Mouse (Mus musculus) right cerebral cortex, adult 2 months (tissue): Measurements from ENCODE around the gene Axdnd1.
"Not testable (repeated sequence)": the region's sequence is repeated elsewhere in the genome, so short reads cannot be mapped to it uniquely, and the experiment has no call there.

Experiments used
- DNase-seq, 2 experiments: peaks; one replicate each; pipeline ENCODE4 v3.0.0; 2021 to 2022; ENCODE audit warnings: low spot score in 2 of 2

The Axdnd1 gene

GRCm38 (mm10) chr1:156340847-156341246, 80.1 kb downstream of the Axdnd1 start:
- no peak for DNase-seq

- no peak for DNase-seq
Measured at GRCm38 (mm10) chr1:156323126-156323525, 97.8 kb downstream of the Axdnd1 start.

GRCm38 (mm10) chr1:156310630-156311029, 110.3 kb downstream of the Axdnd1 start, which contains the start of gene Nphs2:
TSS of gene Nphs2 (plus strand) at chr1:156310727.
- DNase-seq = no peak

- no peak for DNase-seq
Measured at GRCm38 (mm10) chr1:156308595-156308994, 112.4 kb downstream of the Axdnd1 start.

- DNase-seq = peak; percentile 37 to 49
Measured at GRCm38 (mm10) chr1:156302911-156303749, 117.8 kb downstream of the Axdnd1 start, which contains the start of gene Tdrd5. TSS of gene Tdrd5 (minus strand) at chr1:156303664.

GRCm38 (mm10) chr1:156290016-156290415, 130.9 kb downstream of the Axdnd1 start:
- DNase-seq = no peak

- DNase-seq = not testable (repeated sequence)
Measured at GRCm38 (mm10) chr1:156289222-156289587, 131.8 kb downstream of the Axdnd1 start.

GRCm38 (mm10) chr1:156288556-156289221, 132.3 kb downstream of the Axdnd1 start:
- DNase-seq = no peak

GRCm38 (mm10) chr1:156285541-156285896, 135.4 kb downstream of the Axdnd1 start:
- DNase-seq = no peak

- DNase-seq = peak; percentile 60 to 70
Measured at GRCm38 (mm10) chr1:156284851-156285540, 136.0 kb downstream of the Axdnd1 start.

- DNase-seq = no peak
Measured at GRCm38 (mm10) chr1:156284207-156284606, 136.8 kb downstream of the Axdnd1 start.

- DNase-seq = no peak
Measured at GRCm38 (mm10) chr1:156280131-156280530, 140.8 kb downstream of the Axdnd1 start.

GRCm38 (mm10) chr1:156273647-156274046, 147.3 kb downstream of the Axdnd1 start:
- no peak for DNase-seq
